Mouse (Mus musculus): ENCODE measurements around the gene Tbl3. TPM values are rescaled to one million over a fixed set of nuclear protein-coding genes. Genes with fewer than 3 reads are reported as not detected.

The Tbl3 gene
- total RNA-seq (2021) = 10 to 100 TPM; 15.5 to 16.7 TPM
- long read RNA-seq, experiment 1, full-length matches to known transcripts = 25 of 28 reads
- long read RNA-seq, experiment 1, partial matches to known transcripts = 1 of 28 reads
- long read RNA-seq, experiment 1, other reads (novel, unspliced or antisense) = 2 of 28 reads
- long read RNA-seq, experiment 2, full-length matches to known transcripts = 35 of 37 reads
- long read RNA-seq, experiment 2, partial matches to known transcripts = 0 of 37 reads
- long read RNA-seq, experiment 2, other reads (novel, unspliced or antisense) = 2 of 37 reads

- intact Hi-C loops (cut with DNase I) = loop anchor here (1.0 kb wide), 1 partner anchor 12 kb away; no protein-coding TSS in a partner anchor
- Histone ChIP-seq H3K4me3 (peak within 1 kb of the TSS; percentile 75), H3K27ac (peak within 1 kb of the TSS; percentile 86)
- peak; percentile 94 for DNase-seq
- TF ChIP-seq CTCF (IDR thresholded peaks at IDR 0.05) = no peak
Observed at GRCm38 (mm10) chr17:24706982-24707800, at the start of gene Tbl3. Tbl3 (minus strand) TSS chr17:24707660.

GRCm38 (mm10) chr17:24752415-24753394, 45.2 kb upstream of the Tbl3 start, which contains the start of gene Hs3st6:
Hs3st6 (plus strand) TSS chr17:24752988.
- DNase-seq = no peak
- no peak for TF ChIP-seq CTCF (IDR thresholded peaks at IDR 0.05)
- intact Hi-C loops (cut with DNase I) = no loop called here
- peak within 1 kb of the TSS; percentile 74 for H3K4me3 ChIP-seq
- no peak within 1 kb of the TSS for H3K27ac ChIP-seq

GRCm38 (mm10) chr17:24751528-24751927, 44.1 kb upstream of the Tbl3 start:
- Histone ChIP-seq H3K27ac (no peak overlapping the region), H3K4me3 (no peak overlapping the region)
- intact Hi-C loops (cut with DNase I) = no loop called here
- DNase-seq = no peak
- no peak for TF ChIP-seq CTCF (IDR thresholded peaks at IDR 0.05)

- Histone ChIP-seq H3K27ac (no peak overlapping the region), H3K4me3 (no peak overlapping the region)
- intact Hi-C loops (cut with DNase I) = loop anchor here (5.0 to 10.0 kb wide), 2 partner anchors 98 to 135 kb away; partner anchors contain the start of gene Hagh
- no peak for DNase-seq
- no peak for TF ChIP-seq CTCF (IDR thresholded peaks at IDR 0.05)
Observed at GRCm38 (mm10) chr17:24746986-24747385, 39.5 kb upstream of the Tbl3 start.

DNA sequence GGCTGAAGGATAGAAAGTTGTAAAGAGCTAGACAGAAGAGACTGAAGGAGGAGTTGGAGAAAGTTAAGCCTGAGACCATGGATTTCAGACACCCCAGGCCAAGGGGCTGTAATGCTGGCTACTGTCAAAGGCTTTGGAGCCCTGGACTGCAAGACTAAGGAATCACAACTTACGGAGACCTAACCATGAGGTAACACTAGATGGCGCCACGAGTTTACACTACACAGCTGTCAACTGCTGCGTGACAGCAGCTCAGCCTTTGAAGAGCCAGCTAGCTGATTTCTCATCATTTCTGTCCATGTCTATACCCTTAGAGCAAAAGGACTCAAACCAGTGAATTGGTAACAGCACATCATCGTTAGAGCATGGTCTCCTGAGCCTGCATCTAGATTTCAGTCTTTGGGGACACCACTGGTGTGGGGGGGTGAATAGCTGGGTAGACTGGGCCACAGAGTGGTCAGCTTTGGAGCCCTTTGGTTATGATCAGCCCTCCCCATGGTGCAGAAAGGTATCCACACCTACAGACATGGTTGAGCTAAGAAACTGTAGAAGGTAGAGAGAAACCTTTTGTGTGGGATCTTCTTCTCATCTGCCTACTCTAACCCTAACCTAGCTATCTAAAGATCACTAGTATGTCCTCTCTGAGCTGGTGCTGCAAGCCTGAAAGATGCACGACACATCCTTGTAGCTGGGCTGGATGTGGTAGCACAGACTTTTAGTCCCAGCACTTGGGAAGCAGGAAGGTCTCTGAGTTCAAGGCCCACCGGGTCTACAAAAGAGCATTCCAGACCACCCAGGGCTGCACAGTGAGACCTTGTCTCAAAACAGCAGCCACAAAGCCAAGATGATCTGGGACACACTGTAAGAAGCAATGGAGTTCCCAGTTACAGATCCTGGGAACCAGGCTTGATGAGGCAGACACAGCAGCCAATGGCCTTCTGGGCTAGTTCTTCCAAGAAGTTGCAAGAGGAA, 38.4 kb upstream of the Tbl3 start:
- peak; percentile 94 for TF ChIP-seq CTCF (IDR thresholded peaks at IDR 0.05)
- intact Hi-C loops (cut with DNase I) = loop anchor here (2.0 to 10.0 kb wide), 3 partner anchors 73 to 136 kb away; partner anchors contain the start of gene Hagh
- DNase-seq = peak; percentile 84
- Histone ChIP-seq H3K4me3 (no peak overlapping the region), H3K27ac (no peak overlapping the region)

- DNase-seq = no peak
- Histone ChIP-seq H3K4me3 (no peak overlapping the region), H3K27ac (no peak overlapping the region)
- TF ChIP-seq CTCF (IDR thresholded peaks at IDR 0.05) = no peak
- intact Hi-C loops (cut with DNase I) = loop anchor here (2.0 to 10.0 kb wide), 2 partner anchors 74 to 100 kb away; partner anchors contain the start of gene Hagh
Observed at GRCm38 (mm10) chr17:24744381-24744780, 36.9 kb upstream of the Tbl3 start.

DNA sequence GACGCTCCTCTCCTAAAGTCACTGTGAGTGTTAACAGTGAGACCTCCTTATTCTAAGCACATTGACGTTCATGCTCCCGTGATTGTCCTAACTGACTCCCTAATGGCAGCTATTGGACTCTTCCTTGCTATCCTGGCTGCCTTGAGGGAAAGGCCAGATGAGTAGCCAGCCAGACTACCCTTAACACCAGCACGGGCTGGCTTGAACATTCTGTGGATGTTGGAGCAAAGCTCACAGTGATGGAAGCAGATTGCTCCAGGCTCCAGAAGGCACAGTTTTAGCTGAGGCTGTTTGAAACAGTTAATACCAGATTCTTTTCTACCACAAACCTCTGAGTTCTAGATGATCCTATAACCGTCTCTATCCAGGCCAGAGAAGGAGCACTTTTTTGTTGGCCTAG, 36.4 kb upstream of the Tbl3 start:
- TF ChIP-seq CTCF (IDR thresholded peaks at IDR 0.05) = no peak
- no peak overlapping the region for H3K4me3 ChIP-seq
- intact Hi-C loops (cut with DNase I) = loop anchor here (2.0 to 10.0 kb wide), 2 partner anchors 75 to 101 kb away; partner anchors contain the start of gene Hagh
- DNase-seq = no peak
- H3K27ac ChIP-seq = no peak overlapping the region

DNA sequence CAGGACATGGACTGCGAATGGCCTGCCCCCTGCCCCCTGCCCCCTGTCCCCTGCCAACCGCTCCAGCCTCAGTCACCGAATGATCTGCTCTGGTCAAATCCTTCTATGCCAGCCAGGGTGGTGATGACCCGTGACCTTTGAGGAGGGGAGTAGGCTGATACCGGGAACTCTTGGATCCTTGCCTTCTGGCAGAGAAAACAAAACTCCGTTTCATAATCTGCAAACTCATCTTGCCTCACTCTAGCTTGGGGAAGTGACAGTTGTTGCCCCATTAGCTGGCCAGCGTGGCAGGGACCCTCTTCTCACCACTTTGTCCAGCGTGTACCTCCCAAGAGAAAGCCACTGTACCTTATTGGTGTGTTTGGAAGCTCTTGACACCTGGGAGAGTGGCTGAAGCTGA, 34.8 kb upstream of the Tbl3 start:
- Histone ChIP-seq H3K27ac (peak overlapping the region; percentile 50), H3K4me3 (no peak overlapping the region)
- intact Hi-C loops (cut with DNase I) = loop anchor here (10.0 kb wide), 1 partner anchor 102 kb away; the partner anchor contains the start of gene Hagh
- DNase-seq = peak; percentile 43
- TF ChIP-seq CTCF (IDR thresholded peaks at IDR 0.05) = no peak

GRCm38 (mm10) chr17:24739926-24740325, 32.5 kb upstream of the Tbl3 start:
- intact Hi-C loops (cut with DNase I) = loop anchor here (10.0 kb wide), 1 partner anchor 105 kb away; the partner anchor contains the start of gene Hagh
- H3K4me3 ChIP-seq = no peak overlapping the region
- TF ChIP-seq CTCF (IDR thresholded peaks at IDR 0.05) = no peak
- H3K27ac ChIP-seq = no peak overlapping the region
- no peak for DNase-seq

DNA sequence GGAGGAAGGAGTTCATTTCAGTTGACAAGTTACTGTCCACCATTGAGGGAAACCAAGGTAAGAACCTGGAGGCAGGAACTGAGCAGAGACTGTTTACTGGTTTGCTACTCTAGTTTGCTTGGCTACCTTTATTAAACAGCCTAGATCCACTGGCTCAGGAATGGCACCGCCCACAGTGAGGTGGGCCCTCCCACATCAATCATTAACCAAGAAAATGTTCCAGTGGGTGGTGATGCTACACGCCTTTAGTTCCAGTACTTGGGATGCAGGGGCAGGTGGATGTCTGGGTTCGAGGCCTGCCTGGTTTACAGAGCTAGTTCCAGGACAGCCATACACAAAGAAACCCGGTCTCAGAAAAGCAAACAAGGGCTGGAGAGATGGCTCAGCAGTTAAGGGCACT, 30.8 kb upstream of the Tbl3 start:
- TF ChIP-seq CTCF (IDR thresholded peaks at IDR 0.05) = no peak
- intact Hi-C loops (cut with DNase I) = no loop called here
- Histone ChIP-seq H3K27ac (peak overlapping the region; percentile 98), H3K4me3 (peak overlapping the region; percentile 89)
- no peak for DNase-seq
